Mouse (Mus musculus) MEL (cell line): Measurements from ENCODE around the gene Cct3.

Source experiments
- NELFE ChIP-seq: IDR thresholded peaks from 2 replicates; pipeline ENCODE4 v1.6.1; 2011; ENCODE audit warnings: low read depth, low read length, improper control_type of control experiment
- NRF1 ChIP-seq: IDR thresholded peaks from 2 replicates; pipeline ENCODE4 v1.6.1; 2014; ENCODE audit warnings: low read depth, mild to moderate bottlenecking, inconsistent platforms, low read length, improper control_type of control experiment, moderate library complexity; ENCODE audit not compliant: poor library complexity, insufficient read depth, severe bottlenecking

DNA sequence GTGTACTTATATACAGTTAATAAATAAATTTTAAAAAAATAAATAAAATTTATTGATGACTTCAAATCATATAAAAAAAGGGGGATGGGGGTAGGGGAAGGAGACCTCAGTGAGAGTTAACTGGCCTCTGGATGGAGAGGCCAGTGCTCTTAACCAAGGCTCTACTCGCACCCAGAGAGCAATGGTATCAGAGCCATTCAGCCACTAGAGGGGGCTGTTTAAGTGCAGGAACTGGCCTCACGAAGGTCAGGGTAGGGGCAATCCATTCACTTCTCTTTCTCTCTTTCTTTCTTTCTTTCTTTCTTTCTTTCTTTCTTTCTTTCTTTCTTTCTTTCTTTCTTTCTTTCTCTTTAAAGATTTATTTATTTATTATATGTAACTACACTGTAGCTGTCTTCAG lies 34.4 kb downstream of the Cct3 start:
- no peak for TF ChIP-seq NELFE
- no peak for TF ChIP-seq NRF1
